Mouse (Mus musculus): ENCODE measurements around the gene Atp1b3. TPM values are rescaled to one million over a fixed set of nuclear protein-coding genes. Genes with fewer than 3 reads are reported as not detected.
A peak's percentile ranks its signal among the peaks of the same experiment; 100 is the strongest.

The Atp1b3 gene
- polyA plus RNA-seq, 1 experiment from 2014 or later, result 181 TPM

- Histone ChIP-seq H3K4me1 (ENCODE audit: insufficient read depth) (peaks cover 4% of the 10 kb centered on the region; the same call in 1 of the 2 replicates), H3K9me3 (ENCODE audit: low read depth, low read length) (no peaks in the 10 kb centered on the region), H3K27ac (ENCODE audit: low read depth) (no peak overlapping the region), H3K36me3 (ENCODE audit: insufficient read depth) (no peaks in the 10 kb centered on the region), H3K27me3 (ENCODE audit: insufficient read depth, low read length) (no peaks in the 10 kb centered on the region), H3K9ac (no peak overlapping the region), H3K4me2 (no peak overlapping the region), H3K4me3 (ENCODE audit: low read depth, low read length) (no peak overlapping the region)
- no peak for ATAC-seq (ENCODE audit: insufficient read depth)
- no peak for TF ChIP-seq CTCF (IDR thresholded peaks at IDR 0.05; ENCODE audit: low read depth)
- 53% methylated on average over 7 of the region's 7 CpGs for WGBS
- no peak for DNase-seq
Observed at GRCm38 (mm10) chr9:96379551-96379950, 15.3 kb upstream of the Atp1b3 start.

DNA sequence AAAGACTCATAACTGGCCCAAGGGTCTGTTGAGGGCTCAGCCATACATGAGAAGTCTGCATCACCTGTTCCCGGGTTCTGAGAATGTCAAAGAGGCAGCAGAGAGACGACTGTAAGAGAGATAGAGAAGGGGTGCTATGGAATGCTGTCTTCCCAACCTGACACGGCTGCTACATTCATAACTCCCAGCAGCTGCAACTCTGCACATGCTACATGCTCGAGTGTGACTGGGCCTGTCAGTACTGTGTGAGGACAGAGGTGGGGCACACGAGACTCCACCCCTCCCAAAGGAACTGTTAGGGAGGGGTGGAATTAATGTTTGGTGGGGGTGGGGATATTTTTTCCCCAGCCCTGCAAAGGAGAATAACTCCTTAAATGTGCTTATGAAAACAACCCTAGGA is 14.5 kb upstream of the Atp1b3 start:
- no peak overlapping the region for H3K4me3 ChIP-seq (ENCODE audit: low read depth, low read length)
- no peaks in the 10 kb centered on the region for H3K27me3 ChIP-seq (ENCODE audit: insufficient read depth, low read length)
- ATAC-seq (ENCODE audit: insufficient read depth), result no peak
- H3K4me2 ChIP-seq, result no peak overlapping the region
- H3K9ac ChIP-seq, result no peak overlapping the region
- no peak for DNase-seq
- no peaks in the 10 kb centered on the region for H3K9me3 ChIP-seq (ENCODE audit: low read depth, low read length)
- WGBS, result 38% methylated on average over 5 of the region's 5 CpGs
- no peak for TF ChIP-seq CTCF (IDR thresholded peaks at IDR 0.05; ENCODE audit: low read depth)
- H3K4me1 ChIP-seq (ENCODE audit: insufficient read depth), result peaks cover 4% of the 10 kb centered on the region; the same call in 1 of the 2 replicates
- H3K27ac ChIP-seq (ENCODE audit: low read depth), result no peak overlapping the region
- no peaks in the 10 kb centered on the region for H3K36me3 ChIP-seq (ENCODE audit: insufficient read depth)

DNA sequence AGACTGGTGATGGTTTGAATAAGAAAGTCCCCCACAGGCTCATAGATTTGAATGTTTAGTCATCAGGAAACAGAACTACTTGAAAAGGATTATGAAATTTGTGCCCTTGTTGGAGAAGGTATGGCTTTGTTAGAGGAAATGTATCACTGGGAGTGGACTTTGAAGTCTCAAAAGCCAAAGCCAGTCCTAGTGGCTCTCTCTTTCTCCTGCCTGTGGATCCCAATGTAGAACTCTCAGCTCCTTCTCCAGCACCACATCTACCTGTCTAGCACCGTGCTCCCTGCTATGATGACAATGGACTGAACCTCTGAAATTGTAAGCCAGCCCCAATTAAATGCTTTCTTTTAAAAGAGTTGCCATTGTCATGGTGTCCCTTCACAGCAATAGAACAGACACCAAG is 12.9 kb upstream of the Atp1b3 start:
- H3K36me3 ChIP-seq (ENCODE audit: insufficient read depth), result no peaks in the 10 kb centered on the region
- no peaks in the 10 kb centered on the region for H3K9me3 ChIP-seq (ENCODE audit: low read depth, low read length)
- H3K9ac ChIP-seq, result no peak overlapping the region
- no peak overlapping the region for H3K4me2 ChIP-seq
- peaks cover 4% of the 10 kb centered on the region; the same call in 1 of the 2 replicates for H3K4me1 ChIP-seq (ENCODE audit: insufficient read depth)
- 84% methylated on average over 1 of the region's 1 CpGs for WGBS
- no peak overlapping the region for H3K4me3 ChIP-seq (ENCODE audit: low read depth, low read length)
- no peak overlapping the region for H3K27ac ChIP-seq (ENCODE audit: low read depth)
- no peak for TF ChIP-seq CTCF (IDR thresholded peaks at IDR 0.05; ENCODE audit: low read depth)
- ATAC-seq (ENCODE audit: insufficient read depth), result no peak
- no peak for DNase-seq
- no peaks in the 10 kb centered on the region for H3K27me3 ChIP-seq (ENCODE audit: insufficient read depth, low read length)

DNA sequence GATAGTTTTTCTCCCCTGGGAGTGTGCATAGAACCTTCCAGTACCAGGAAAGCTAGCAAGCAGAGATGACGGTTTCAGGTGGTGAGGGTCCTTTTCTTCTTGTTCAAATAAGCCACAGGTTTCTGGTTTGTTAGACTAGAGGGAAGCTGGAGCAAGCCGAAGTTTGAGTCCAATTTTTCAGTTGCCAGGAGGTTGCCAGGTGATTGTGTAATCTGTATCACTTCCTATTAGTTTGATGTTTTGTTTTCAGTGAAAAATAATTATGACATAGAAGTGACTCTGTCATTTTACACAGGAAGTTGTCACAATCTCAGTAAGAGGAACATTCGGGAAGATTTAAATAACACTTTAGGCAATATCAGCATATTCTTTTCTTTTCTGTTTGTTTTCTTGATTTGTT is 11.6 kb upstream of the Atp1b3 start:
- Histone ChIP-seq H3K36me3 (ENCODE audit: insufficient read depth) (no peaks in the 10 kb centered on the region), H3K4me3 (ENCODE audit: low read depth, low read length) (no peak overlapping the region), H3K27ac (ENCODE audit: low read depth) (no peak overlapping the region), H3K4me2 (no peak overlapping the region), H3K9me3 (ENCODE audit: low read depth, low read length) (no peaks in the 10 kb centered on the region), H3K4me1 (ENCODE audit: insufficient read depth) (no peaks in the 10 kb centered on the region; the same call in 1 of the 2 replicates), H3K27me3 (ENCODE audit: insufficient read depth, low read length) (no peaks in the 10 kb centered on the region), H3K9ac (no peak overlapping the region)
- 59% methylated on average over 3 of the region's 3 CpGs for WGBS
- ATAC-seq (ENCODE audit: insufficient read depth), result no peak
- TF ChIP-seq CTCF (IDR thresholded peaks at IDR 0.05; ENCODE audit: low read depth), result no peak
- no peak for DNase-seq

GRCm38 (mm10) chr9:96371075-96371474 is 6.8 kb upstream of the Atp1b3 start:
- WGBS, result 65% methylated on average over 5 of the region's 5 CpGs
- no peak overlapping the region for H3K27ac ChIP-seq (ENCODE audit: low read depth)
- H3K9ac ChIP-seq, result no peak overlapping the region
- H3K4me3 ChIP-seq (ENCODE audit: low read depth, low read length), result no peak overlapping the region
- no peaks in the 10 kb centered on the region for H3K9me3 ChIP-seq (ENCODE audit: low read depth, low read length)
- H3K36me3 ChIP-seq (ENCODE audit: insufficient read depth), result no peaks in the 10 kb centered on the region
- DNase-seq, result peak; percentile 72
- H3K4me2 ChIP-seq, result no peak overlapping the region
- ATAC-seq (ENCODE audit: insufficient read depth), result peak; percentile 59; the same call in 1 of the 2 replicates
- H3K4me1 ChIP-seq (ENCODE audit: insufficient read depth), result no peaks in the 10 kb centered on the region
- no peak for TF ChIP-seq CTCF (IDR thresholded peaks at IDR 0.05; ENCODE audit: low read depth)
- no peaks in the 10 kb centered on the region for H3K27me3 ChIP-seq (ENCODE audit: insufficient read depth, low read length)

DNA sequence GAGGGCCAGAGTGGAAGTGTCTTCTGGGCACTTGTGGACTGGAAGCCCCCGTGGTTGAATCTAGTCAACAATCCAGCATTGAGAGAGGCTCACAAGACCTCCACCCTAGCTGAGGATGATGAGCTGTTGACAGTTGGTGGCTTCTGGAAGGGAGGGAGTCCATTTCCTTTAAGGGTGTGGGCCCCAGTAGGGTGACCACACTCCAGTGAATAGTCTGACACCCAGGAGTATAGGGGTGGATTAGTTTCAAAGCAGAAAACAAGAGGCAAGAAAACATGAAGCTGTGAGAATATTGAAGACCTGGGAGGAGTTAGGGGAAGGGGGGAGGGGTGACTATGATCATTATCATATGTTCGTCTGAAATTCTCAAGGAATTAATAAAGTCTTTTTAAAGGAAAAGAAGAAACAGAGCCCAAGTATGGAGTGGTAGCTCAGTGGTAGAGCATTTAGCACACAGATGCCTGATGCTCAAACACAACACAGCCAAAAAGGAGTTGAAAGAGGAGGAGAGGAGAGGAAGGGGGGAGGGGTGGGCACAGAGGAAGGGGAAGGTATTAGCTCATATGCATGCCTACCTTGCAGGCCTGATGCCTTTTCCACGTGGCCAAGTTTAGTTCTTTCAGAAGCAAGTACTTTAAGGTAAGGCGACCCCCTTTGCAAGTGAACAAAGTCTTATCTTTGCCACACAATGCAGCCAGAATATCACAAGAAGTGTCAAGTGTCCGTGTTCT is 5.6 kb upstream of the Atp1b3 start:
- ATAC-seq (ENCODE audit: insufficient read depth) (no peak), DNase-seq (no peak)
- no peaks in the 10 kb centered on the region for H3K27me3 ChIP-seq (ENCODE audit: insufficient read depth, low read length)
- H3K4me3 ChIP-seq (ENCODE audit: low read depth, low read length), result no peak overlapping the region
- 36% methylated on average over 5 of the region's 5 CpGs for WGBS
- TF ChIP-seq CTCF (IDR thresholded peaks at IDR 0.05; ENCODE audit: low read depth), result no peak
- H3K9me3 ChIP-seq (ENCODE audit: low read depth, low read length), result no peaks in the 10 kb centered on the region
- no peak overlapping the region for H3K4me2 ChIP-seq
- no peak overlapping the region for H3K9ac ChIP-seq
- no peak overlapping the region for H3K27ac ChIP-seq (ENCODE audit: low read depth)
- no peaks in the 10 kb centered on the region for H3K36me3 ChIP-seq (ENCODE audit: insufficient read depth)
- no peaks in the 10 kb centered on the region for H3K4me1 ChIP-seq (ENCODE audit: insufficient read depth)

- DNase-seq (no peak), ATAC-seq (ENCODE audit: insufficient read depth) (no peak)
- Histone ChIP-seq H3K27ac (ENCODE audit: low read depth) (no peak overlapping the region), H3K4me2 (0 out of 2 replicates have a peak overlapping the region, but pooled peaks have one; percentile 23), H3K36me3 (ENCODE audit: insufficient read depth) (no peaks in the 10 kb centered on the region), H3K27me3 (ENCODE audit: insufficient read depth, low read length) (no peaks in the 10 kb centered on the region), H3K4me3 (ENCODE audit: low read depth, low read length) (no peak overlapping the region), H3K9ac (no peak overlapping the region), H3K9me3 (ENCODE audit: low read depth, low read length) (no peaks in the 10 kb centered on the region), H3K4me1 (ENCODE audit: insufficient read depth) (peaks cover 10% of the 10 kb centered on the region)
- WGBS, result 53% methylated on average over 6 of the region's 6 CpGs
- TF ChIP-seq CTCF (IDR thresholded peaks at IDR 0.05; ENCODE audit: low read depth), result no peak
Observed at GRCm38 (mm10) chr9:96365271-96365872, 1.1 kb upstream of the Atp1b3 start.

All from lung, embryonic 14.5 days (tissue).